Mouse (Mus musculus) ZHBTc4 (cell line): Measurements from ENCODE around the gene Hectd4.

Source experiments
- DNase-seq: peaks from one replicate; pipeline ENCODE4 v3.0.0-alpha.2; 2011; ENCODE audit warnings: low read depth, low spot score

Hectd4 gene

GRCm38 (mm10) chr5:121342490-121342889, 122.5 kb downstream of the Hectd4 start:
- DNase-seq: no peak

- DNase-seq: no peak
Observed at GRCm38 (mm10) chr5:121343997-121344396, 124.0 kb downstream of the Hectd4 start.

- no peak for DNase-seq
Observed at GRCm38 (mm10) chr5:121359229-121359628, 139.2 kb downstream of the Hectd4 start.

- DNase-seq: no peak
Observed at GRCm38 (mm10) chr5:121361696-121362095, 141.7 kb downstream of the Hectd4 start.

- DNase-seq: no peak
Observed at GRCm38 (mm10) chr5:121363441-121363840, 143.4 kb downstream of the Hectd4 start.

GRCm38 (mm10) chr5:121366449-121367225, 146.6 kb downstream of the Hectd4 start:
- no peak for DNase-seq

GRCm38 (mm10) chr5:121367255-121367654, 147.2 kb downstream of the Hectd4 start:
- DNase-seq: no peak

GRCm38 (mm10) chr5:121371712-121372111, 151.7 kb downstream of the Hectd4 start:
- no peak for DNase-seq

- DNase-seq: no peak
Observed at GRCm38 (mm10) chr5:121374790-121375189, 154.8 kb downstream of the Hectd4 start.

GRCm38 (mm10) chr5:121376972-121377371, 157.0 kb downstream of the Hectd4 start:
- DNase-seq: peak; percentile 62

GRCm38 (mm10) chr5:121378678-121379256, 158.7 kb downstream of the Hectd4 start:
- no peak for DNase-seq

GRCm38 (mm10) chr5:121380692-121381091, 160.7 kb downstream of the Hectd4 start:
- peak; percentile 79 for DNase-seq

- no peak for DNase-seq
Observed at GRCm38 (mm10) chr5:121383857-121384756, 164.1 kb downstream of the Hectd4 start.

GRCm38 (mm10) chr5:121384757-121385460, 164.9 kb downstream of the Hectd4 start:
- peak; percentile 54 for DNase-seq

- DNase-seq: peak; percentile 94
Observed at GRCm38 (mm10) chr5:121385461-121386119, 165.6 kb downstream of the Hectd4 start, which contains the start of gene Trafd1. TSS of gene Trafd1 (minus strand) at chr5:121385632.

GRCm38 (mm10) chr5:121386120-121386909, 166.3 kb downstream of the Hectd4 start:
- DNase-seq: no peak

GRCm38 (mm10) chr5:121387126-121387525, 167.1 kb downstream of the Hectd4 start:
- no peak for DNase-seq

- no peak for DNase-seq
Observed at GRCm38 (mm10) chr5:121389106-121389505, 169.1 kb downstream of the Hectd4 start.

- DNase-seq: no peak
Observed at GRCm38 (mm10) chr5:121389691-121390090, 169.7 kb downstream of the Hectd4 start.
